Mouse (Mus musculus) embryonic facial prominence, embryonic 13.5 days (tissue): Measurements from ENCODE around the gene Lhfp. TPM values are rescaled to one million over a fixed set of nuclear protein-coding genes. Genes with fewer than 3 reads are reported as not detected.
A peak's percentile ranks its signal among the peaks of the same experiment; 100 is the strongest.

Experiments used
- ATAC-seq: fragments of 200-750 bp; cut with Nextera tagmentation; 2 replicates; pipeline ENCODE4 v1.8.0; 2017; ENCODE audit warnings: low read depth; ENCODE audit not compliant: insufficient number of reproducible peaks, insufficient read depth, low FRiP score, low TSS enrichment
- H3K27ac ChIP-seq: fragments of 300-500 bp; sonication (generic); 2 replicates; pipeline ENCODE4 v1.5.1; 2015; ENCODE audit warnings: moderate library complexity, mild to moderate bottlenecking, inconsistent platforms
- H3K27me3 ChIP-seq: fragments of 300-500 bp; sonication (generic); 2 replicates; pipeline ENCODE4 v1.6.1; 2015; ENCODE audit warnings: mild to moderate bottlenecking, inconsistent platforms
- H3K36me3 ChIP-seq: fragments of 300-500 bp; sonication (generic); 2 replicates; pipeline ENCODE4 v1.6.1; 2015; ENCODE audit warnings: mild to moderate bottlenecking, inconsistent platforms
- H3K4me1 ChIP-seq: fragments of 300-500 bp; sonication (generic); 2 replicates; pipeline ENCODE4 v1.6.1; 2015; ENCODE audit warnings: inconsistent platforms
- H3K4me2 ChIP-seq: fragments of 300-500 bp; sonication (generic); 2 replicates; pipeline ENCODE4 v1.6.1; 2015; ENCODE audit warnings: moderate library complexity, mild to moderate bottlenecking, inconsistent platforms
- H3K4me3 ChIP-seq: fragments of 300-500 bp; sonication (generic); 2 replicates; pipeline ENCODE4 v1.5.1; 2015; ENCODE audit warnings: mild to moderate bottlenecking, inconsistent platforms
- H3K9ac ChIP-seq: fragments of 300-500 bp; sonication (generic); 2 replicates; pipeline ENCODE4 v1.6.1; 2015; ENCODE audit warnings: mild to moderate bottlenecking, inconsistent platforms
- H3K9me3 ChIP-seq: fragments of 300-500 bp; sonication (generic); 2 replicates; pipeline ENCODE4 v1.6.1; 2016; ENCODE audit warnings: inconsistent platforms
- WGBS: fragments of 180-500 bp; shearing (Covaris S2); methylation state at CpG from one replicate; pipeline ENCODE4 v1.1.7; 2015; ENCODE audit warnings: mixed read lengths; 5-methylcytosine and 5-hydroxymethylcytosine counted together
- polyA plus RNA-seq: library from polyadenylated mRNA; unstranded; fragments of >200 nt; fragmentation: Nextera tagmentation; extraction: Ambion mirVana; gene quantifications from 2 replicates; pipeline ENCODE4 v1.2.1, GENCODE M21; 2015

The Lhfp gene
- polyA plus RNA-seq, 1 experiment from 2014 or later: 44.7 TPM

- WGBS: 24% methylated on average over 9 of the region's 9 CpGs
- no peak for ATAC-seq
- peaks cover 32% of the 10 kb centered on the region for H3K27me3 ChIP-seq
- H3K4me1 ChIP-seq: peaks cover 43% of the 10 kb centered on the region
- H3K9ac ChIP-seq: peak overlapping the region; percentile 83
- H3K4me3 ChIP-seq: peak overlapping the region; percentile 69
- H3K4me2 ChIP-seq: peak overlapping the region; percentile 88
- no peak overlapping the region for H3K27ac ChIP-seq
- H3K9me3 ChIP-seq: no peaks in the 10 kb centered on the region
- no peaks in the 10 kb centered on the region for H3K36me3 ChIP-seq
These were observed 876 bp downstream of the Lhfp start for GRCm38 (mm10) chr3:53042240-53042567.

DNA sequence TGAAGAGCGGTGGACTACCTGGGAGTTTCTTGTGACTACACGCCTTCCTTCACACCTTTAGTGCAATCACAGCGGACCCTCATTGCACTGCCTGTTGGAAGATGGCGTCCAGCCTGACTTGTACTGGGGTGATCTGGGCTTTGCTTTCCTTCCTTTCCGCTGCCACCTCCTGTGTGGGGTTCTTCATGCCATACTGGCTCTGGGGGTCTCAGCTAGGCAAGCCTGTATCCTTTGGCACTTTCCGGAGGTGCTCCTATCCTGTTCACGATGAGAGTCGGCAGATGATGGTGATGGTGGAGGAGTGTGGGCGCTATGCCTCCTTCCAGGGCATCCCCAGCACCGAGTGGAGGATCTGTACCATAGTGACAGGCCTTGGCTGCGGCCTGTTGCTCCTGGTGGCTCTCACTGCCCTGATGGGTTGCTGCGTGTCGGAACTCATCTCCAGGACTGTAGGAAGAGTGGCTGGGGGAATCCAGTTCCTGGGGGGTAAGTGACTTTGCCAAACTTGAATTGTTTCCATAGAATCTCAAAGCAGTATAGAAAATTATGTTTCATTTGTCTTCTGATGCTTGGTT is 2.0 kb downstream of the Lhfp start:
- Histone ChIP-seq H3K27ac (no peak overlapping the region), H3K27me3 (peaks cover 27% of the 10 kb centered on the region), H3K4me2 (peak overlapping the region; percentile 88), H3K9me3 (no peaks in the 10 kb centered on the region), H3K9ac (no peak overlapping the region), H3K36me3 (no peaks in the 10 kb centered on the region), H3K4me3 (0 out of 2 replicates have a peak overlapping the region, but pooled peaks have one; percentile 69), H3K4me1 (peaks cover 43% of the 10 kb centered on the region)
- ATAC-seq: no peak
- 90% methylated on average over 13 of the region's 13 CpGs for WGBS

DNA sequence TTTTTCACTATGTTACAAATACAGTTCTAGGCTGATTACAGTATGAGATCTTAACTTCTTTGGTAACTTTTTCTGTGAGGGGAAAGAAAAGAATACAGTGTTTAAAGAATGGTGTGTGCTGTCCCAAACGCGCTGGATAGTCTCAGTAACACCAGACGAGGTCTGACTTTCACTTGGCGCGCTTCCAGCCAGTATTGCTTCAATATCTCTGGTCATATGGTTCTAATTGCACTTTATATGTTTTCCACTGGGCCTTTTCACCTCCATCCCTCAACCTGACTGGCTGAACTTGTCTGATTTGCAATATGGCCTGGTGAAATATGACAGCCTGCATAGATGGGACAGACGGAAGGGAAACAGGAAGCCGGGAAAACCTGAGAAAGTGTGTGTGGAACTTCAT is 2.9 kb downstream of the Lhfp start:
- no peak for ATAC-seq
- H3K4me2 ChIP-seq: peak overlapping the region; percentile 88
- no peaks in the 10 kb centered on the region for H3K36me3 ChIP-seq
- no peak overlapping the region for H3K9ac ChIP-seq
- no peaks in the 10 kb centered on the region for H3K9me3 ChIP-seq
- peaks cover 18% of the 10 kb centered on the region; the same call in 1 of the 2 replicates for H3K27me3 ChIP-seq
- 37% methylated on average over 7 of the region's 7 CpGs for WGBS
- H3K4me1 ChIP-seq: peaks cover 43% of the 10 kb centered on the region
- H3K4me3 ChIP-seq: peak overlapping the region; percentile 23
- 0 out of 2 replicates have a peak overlapping the region, but pooled peaks have one; percentile 33 for H3K27ac ChIP-seq

GRCm38 (mm10) chr3:53044682-53045299 is 3.5 kb downstream of the Lhfp start:
- ATAC-seq: no peak
- Histone ChIP-seq H3K36me3 (no peaks in the 10 kb centered on the region), H3K9me3 (no peaks in the 10 kb centered on the region), H3K4me3 (peak overlapping the region; percentile 23), H3K4me1 (peaks cover 43% of the 10 kb centered on the region), H3K9ac (0 out of 2 replicates have a peak overlapping the region, but pooled peaks have one; percentile 36), H3K4me2 (peak overlapping the region; percentile 88), H3K27me3 (peaks cover 15% of the 10 kb centered on the region; the same call in 1 of the 2 replicates), H3K27ac (peak overlapping the region; percentile 33; the same call in 1 of the 2 replicates)
- 65% methylated on average over 11 of the region's 11 CpGs for WGBS

- H3K9me3 ChIP-seq: no peaks in the 10 kb centered on the region
- WGBS: 90% methylated on average over 4 of the region's 4 CpGs
These were observed 4.4 kb downstream of the Lhfp start for GRCm38 (mm10) chr3:53045697-53046096.

DNA sequence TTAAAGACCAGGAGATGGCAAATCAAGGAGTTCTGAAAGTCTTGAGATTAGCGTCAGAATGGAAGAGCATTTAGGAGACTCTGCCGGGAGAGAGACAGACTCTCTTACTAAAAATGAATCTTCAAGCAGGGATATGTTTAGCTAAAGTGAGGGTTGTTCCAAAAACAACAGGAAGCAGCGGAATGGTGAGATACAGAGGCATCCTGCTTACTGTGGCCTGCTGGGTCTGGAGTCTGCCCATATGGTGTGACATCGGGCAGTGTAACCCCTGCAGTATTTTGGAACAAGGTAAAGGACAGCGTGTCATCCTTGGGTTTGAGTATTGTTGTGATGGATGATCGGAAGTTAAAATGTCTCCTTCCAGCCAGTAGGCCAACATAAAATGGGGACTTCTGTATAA is 5.0 kb downstream of the Lhfp start:
- 80% methylated on average over 6 of the region's 6 CpGs for WGBS
- Histone ChIP-seq H3K27me3 (0 out of 2 replicates have a peak, but pooled peaks cover 10% of the 10 kb centered on the region), H3K36me3 (no peaks in the 10 kb centered on the region), H3K4me2 (no peak overlapping the region), H3K27ac (no peak overlapping the region), H3K4me1 (peaks cover 36% of the 10 kb centered on the region), H3K9ac (no peak overlapping the region), H3K9me3 (no peaks in the 10 kb centered on the region), H3K4me3 (no peak overlapping the region)
- no peak for ATAC-seq

More at GRCm38 (mm10) chr3:53045697-53046096, 4.4 kb downstream of the Lhfp start:
- Histone ChIP-seq H3K27ac (no peak overlapping the region), H3K9ac (no peak overlapping the region), H3K4me1 (peaks cover 41% of the 10 kb centered on the region), H3K4me2 (no peak overlapping the region), H3K4me3 (no peak overlapping the region), H3K36me3 (no peaks in the 10 kb centered on the region), H3K27me3 (0 out of 2 replicates have a peak, but pooled peaks cover 10% of the 10 kb centered on the region)
- ATAC-seq: no peak

- Histone ChIP-seq H3K4me2 (no peak overlapping the region), H3K4me3 (no peak overlapping the region), H3K4me1 (peaks cover 5% of the 10 kb centered on the region), H3K9ac (no peak overlapping the region), H3K36me3 (no peaks in the 10 kb centered on the region), H3K27ac (no peak overlapping the region), H3K27me3 (no peaks in the 10 kb centered on the region), H3K9me3 (no peaks in the 10 kb centered on the region)
- ATAC-seq: no peak
- WGBS: 44% methylated on average over 8 of the region's 8 CpGs
These were observed 11.1 kb downstream of the Lhfp start for GRCm38 (mm10) chr3:53052385-53052784.

GRCm38 (mm10) chr3:53056430-53056829 is 15.1 kb downstream of the Lhfp start:
- 85% methylated on average over 10 of the region's 10 CpGs for WGBS
- no peak overlapping the region for H3K27ac ChIP-seq
- peaks cover 35% of the 10 kb centered on the region for H3K4me1 ChIP-seq
- no peaks in the 10 kb centered on the region for H3K27me3 ChIP-seq
- no peak overlapping the region for H3K4me3 ChIP-seq
- no peak for ATAC-seq
- H3K4me2 ChIP-seq: no peak overlapping the region
- H3K9ac ChIP-seq: no peak overlapping the region
- no peaks in the 10 kb centered on the region for H3K36me3 ChIP-seq
- H3K9me3 ChIP-seq: no peaks in the 10 kb centered on the region

DNA sequence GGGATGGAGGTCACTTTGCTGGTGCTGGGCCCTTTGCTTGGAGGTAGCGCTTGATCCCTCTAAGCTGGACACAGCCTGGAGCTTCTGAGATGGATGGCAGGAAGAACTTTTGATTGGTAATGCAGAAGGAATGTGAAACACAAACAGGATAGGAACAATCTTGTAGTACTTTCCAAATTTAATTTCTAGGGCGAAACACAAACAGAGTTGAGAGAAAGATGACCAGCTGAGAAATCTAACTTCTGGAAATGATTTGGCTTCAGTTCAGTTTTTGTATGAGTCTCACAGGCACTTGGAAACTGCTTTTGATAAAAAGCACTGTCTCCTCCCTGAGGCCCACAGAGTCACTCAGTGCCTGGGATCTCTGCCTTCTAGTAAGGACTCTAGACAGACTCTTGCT is 18.6 kb downstream of the Lhfp start:
- Histone ChIP-seq H3K4me1 (peaks cover 44% of the 10 kb centered on the region), H3K4me3 (no peak overlapping the region), H3K9me3 (no peaks in the 10 kb centered on the region), H3K27me3 (no peaks in the 10 kb centered on the region), H3K9ac (no peak overlapping the region), H3K4me2 (no peak overlapping the region), H3K27ac (peak overlapping the region; percentile 41; the same call in 1 of the 2 replicates), H3K36me3 (no peaks in the 10 kb centered on the region)
- WGBS: 55% methylated on average over 2 of the region's 2 CpGs
- no peak for ATAC-seq

DNA sequence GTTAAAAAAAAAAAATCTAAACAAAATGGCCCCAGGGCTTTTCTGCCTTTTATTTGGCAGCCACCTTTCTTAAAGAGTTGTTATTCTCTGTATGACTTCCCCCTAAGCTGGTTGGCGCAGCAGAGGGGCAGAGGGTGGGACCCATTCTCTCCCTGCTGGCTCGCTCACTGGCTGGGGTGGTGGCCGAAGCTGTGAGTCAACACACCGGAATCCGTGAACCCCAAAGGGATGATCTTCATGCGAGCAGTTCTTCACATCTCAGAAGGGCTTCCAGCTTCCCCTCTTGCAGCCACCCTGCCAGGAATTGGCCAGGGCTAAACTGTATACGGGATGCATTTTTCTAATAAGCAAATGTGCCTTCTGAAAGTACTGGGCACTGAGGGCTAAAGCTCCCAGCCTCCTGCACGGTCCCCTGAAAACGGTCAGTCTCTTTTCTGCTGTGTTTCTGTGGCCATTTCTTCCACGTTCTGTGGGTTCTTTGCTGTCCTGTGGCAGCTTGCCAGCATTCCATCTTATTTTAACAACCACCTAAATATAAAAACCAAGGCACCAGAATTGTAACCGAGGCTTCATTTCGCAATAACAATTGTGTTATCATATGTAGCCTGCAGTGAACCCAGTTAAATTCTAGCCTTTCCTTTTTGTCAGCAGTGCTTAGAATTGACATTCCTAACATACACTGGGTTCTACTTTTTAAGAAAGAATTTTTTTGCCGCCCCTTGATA is 22.3 kb downstream of the Lhfp start:
- Histone ChIP-seq H3K27me3 (no peaks in the 10 kb centered on the region), H3K27ac (no peak overlapping the region), H3K4me1 (peaks cover 43% of the 10 kb centered on the region), H3K4me2 (0 out of 2 replicates have a peak overlapping the region, but pooled peaks have one; percentile 11), H3K9ac (no peak overlapping the region), H3K36me3 (no peaks in the 10 kb centered on the region), H3K4me3 (no peak overlapping the region), H3K9me3 (0 out of 2 replicates have a peak, but pooled peaks cover 4% of the 10 kb centered on the region)
- WGBS: 40% methylated on average over 13 of the region's 13 CpGs
- no peak for ATAC-seq

GRCm38 (mm10) chr3:53065267-53066094 is 24.2 kb downstream of the Lhfp start:
- 0 out of 2 replicates have a peak overlapping the region, but pooled peaks have one; percentile 3 for H3K4me2 ChIP-seq
- H3K9me3 ChIP-seq: 0 out of 2 replicates have a peak, but pooled peaks cover 4% of the 10 kb centered on the region
- H3K4me3 ChIP-seq: no peak overlapping the region
- ATAC-seq: no peak
- H3K27me3 ChIP-seq: no peaks in the 10 kb centered on the region
- no peak overlapping the region for H3K9ac ChIP-seq
- peak overlapping the region; percentile 55; the same call in 1 of the 2 replicates for H3K27ac ChIP-seq
- 75% methylated on average over 13 of the region's 13 CpGs for WGBS
- H3K36me3 ChIP-seq: no peaks in the 10 kb centered on the region
- H3K4me1 ChIP-seq: peaks cover 24% of the 10 kb centered on the region
